Mouse (Mus musculus) stomach, postnatal 0 days (tissue): ENCODE measurements around the gene Hoxb13. TPM values are rescaled to one million over a fixed set of nuclear protein-coding genes. Genes with fewer than 3 reads are reported as not detected.

Experiments used
- ATAC-seq: fragments of 200-750 bp; cut with Nextera tagmentation; 2 replicates; pipeline ENCODE4 v1.8.0; 2017; ENCODE audit not compliant: low FRiP score, low TSS enrichment
- DNase-seq: peaks from one replicate; pipeline ENCODE4 v3.0.0-alpha.2; 2016; ENCODE audit warnings: low spot score
- H3K27ac ChIP-seq: fragments of 300-500 bp; sonication (generic); replicated peaks from 2 replicates; pipeline ENCODE4 v1.5.1; 2014; ENCODE audit warnings: mild to moderate bottlenecking, control low read depth
- H3K27me3 ChIP-seq: fragments of 300-500 bp; sonication (generic); 2 replicates; pipeline ENCODE4 v1.6.1; 2014; ENCODE audit warnings: low read length; ENCODE audit not compliant: control insufficient read depth, insufficient read depth
- H3K36me3 ChIP-seq: fragments of 300-500 bp; sonication (generic); 2 replicates; pipeline ENCODE4 v1.6.1; 2014; ENCODE audit warnings: low read length, mixed read lengths; ENCODE audit not compliant: control insufficient read depth, insufficient read depth
- H3K4me1 ChIP-seq: fragments of 300-500 bp; sonication (generic); replicated peaks from 2 replicates; pipeline ENCODE4 v1.6.1; 2014; ENCODE audit warnings: antibody characterized with exemption; ENCODE audit not compliant: control insufficient read depth, insufficient read depth
- H3K4me2 ChIP-seq: fragments of 300-500 bp; sonication (generic); replicated peaks from 2 replicates; pipeline ENCODE4 v1.6.1; 2014; ENCODE audit warnings: low read depth, mild to moderate bottlenecking, control low read depth, moderate library complexity
- H3K4me3 ChIP-seq: fragments of 300-500 bp; sonication (generic); 2 replicates; pipeline ENCODE4 v1.5.1; 2014; ENCODE audit warnings: low read depth, low read length, control low read depth
- H3K9ac ChIP-seq: fragments of 300-500 bp; sonication (generic); 2 replicates; pipeline ENCODE4 v1.6.1; 2014; ENCODE audit warnings: mild to moderate bottlenecking, low read length, control low read depth, mixed read lengths
- H3K9me3 ChIP-seq: fragments of 300-500 bp; sonication (generic); 2 replicates; pipeline ENCODE4 v1.6.1; 2016; ENCODE audit warnings: low read length; ENCODE audit not compliant: control insufficient read depth
- CTCF ChIP-seq: IDR thresholded peaks from 2 replicates; pipeline ENCODE4 v1.5.1; 2016; ENCODE audit warnings: antibody characterized with exemption, low read depth, mild to moderate bottlenecking, moderate library complexity
- EP300 ChIP-seq: optimal IDR thresholded peaks from 2 replicates; pipeline ENCODE3; 2016; ENCODE audit warnings: antibody characterized with exemption
- WGBS: fragments of 180-500 bp; shearing (Covaris S2); extraction: QIAGEN DNeasy Blood & Tissue Kit; methylation state at CpG from one replicate; pipeline ENCODE4 v1.1.7; 2014; 5-methylcytosine and 5-hydroxymethylcytosine counted together
- polyA plus RNA-seq: library from polyadenylated mRNA; unstranded; fragments of >200 nt; fragmentation: Nextera tagmentation; extraction: Ambion mirVana; gene quantifications from 2 replicates; pipeline ENCODE4 v1.2.1, GENCODE M21; 2015

The Hoxb13 gene
- polyA plus RNA-seq, 1 experiment from 2014 or later: not detected

DNA sequence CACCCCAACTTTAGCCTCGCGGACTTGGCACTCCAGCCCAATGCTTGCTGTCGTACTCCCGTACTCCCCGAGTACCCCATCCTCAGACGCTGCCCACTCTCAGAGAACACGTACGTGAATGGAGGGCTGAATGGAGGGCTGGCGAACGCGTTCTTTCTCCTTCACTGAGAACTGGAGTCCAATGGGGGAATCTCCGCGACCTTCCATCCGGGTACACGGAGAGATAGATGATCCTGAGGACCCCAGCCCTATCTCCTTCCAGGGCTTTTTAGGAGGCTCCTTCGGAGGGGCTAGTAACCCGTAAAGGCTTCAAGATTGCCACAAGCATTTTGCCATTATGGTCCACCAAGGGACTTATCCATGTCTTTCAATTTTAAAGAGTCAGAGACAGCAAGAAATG, 18.6 kb upstream of the Hoxb13 start:
- Histone ChIP-seq H3K4me1 (no peaks in the 10 kb centered on the region), H3K27me3 (peaks cover 49% of the 10 kb centered on the region), H3K36me3 (no peaks in the 10 kb centered on the region), H3K9me3 (no peaks in the 10 kb centered on the region), H3K27ac (no peak overlapping the region), H3K4me3 (no peak overlapping the region), H3K4me2 (no peak overlapping the region), H3K9ac (no peak overlapping the region)
- no peak for TF ChIP-seq CTCF
- no peak for TF ChIP-seq EP300
- 2% methylated on average over 17 of the region's 17 CpGs for WGBS
- DNase-seq: no peak
- ATAC-seq: no peak

DNA sequence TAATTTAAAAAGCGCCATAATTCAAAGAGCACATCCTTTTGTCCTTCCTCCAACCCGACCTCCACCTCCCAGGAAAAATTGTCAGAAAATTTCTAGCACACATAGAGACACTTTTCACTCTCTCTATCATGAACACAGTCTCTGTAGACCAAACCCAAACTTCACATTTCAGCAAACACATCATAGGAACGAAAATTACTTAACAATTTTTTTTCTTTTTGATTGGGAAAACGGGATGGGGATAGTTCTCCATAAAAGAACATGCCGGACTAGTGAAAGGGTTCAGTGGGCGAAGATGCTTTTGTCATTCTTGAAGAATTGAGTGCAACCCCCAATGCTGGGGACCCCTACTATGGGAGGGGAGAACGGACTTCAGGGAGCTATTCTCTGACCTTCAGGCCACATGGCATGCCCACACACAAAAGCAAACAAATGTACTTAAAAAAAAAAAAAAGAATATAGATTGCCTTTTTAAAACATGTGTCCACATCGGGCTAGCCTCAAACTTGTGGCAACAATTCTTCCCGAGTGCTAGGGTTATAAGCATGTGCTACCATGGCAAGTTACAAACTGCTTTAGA, 18.1 kb upstream of the Hoxb13 start:
- Histone ChIP-seq H3K9ac (no peak overlapping the region), H3K27ac (no peak overlapping the region), H3K9me3 (no peaks in the 10 kb centered on the region), H3K4me2 (no peak overlapping the region), H3K4me3 (no peak overlapping the region), H3K36me3 (no peaks in the 10 kb centered on the region), H3K4me1 (no peaks in the 10 kb centered on the region), H3K27me3 (peaks cover 52% of the 10 kb centered on the region)
- no peak for TF ChIP-seq CTCF
- TF ChIP-seq EP300: no peak
- 4% methylated on average over 9 of the region's 9 CpGs for WGBS
- ATAC-seq (no peak), DNase-seq (no peak)

DNA sequence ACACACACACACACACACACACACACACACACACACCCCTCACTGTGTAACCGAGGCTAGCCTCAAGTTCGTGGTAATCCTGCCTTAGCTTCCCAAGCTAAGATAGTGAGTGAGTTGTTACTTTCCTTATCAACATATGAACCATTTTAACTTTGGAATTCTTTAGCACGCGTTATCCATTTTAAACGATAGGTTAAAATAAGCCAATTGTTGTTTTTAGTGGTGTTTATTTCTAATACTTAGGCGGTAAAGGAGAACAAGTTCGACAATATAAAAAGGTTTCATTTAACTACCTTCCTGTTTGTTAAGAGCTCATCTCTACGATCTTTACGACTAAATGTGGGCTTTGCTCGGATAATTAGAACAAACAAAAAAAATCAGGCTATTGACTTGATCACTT, 17.3 kb upstream of the Hoxb13 start:
- no peak overlapping the region for H3K9ac ChIP-seq
- no peaks in the 10 kb centered on the region for H3K36me3 ChIP-seq
- ATAC-seq (no peak), DNase-seq (no peak)
- H3K4me3 ChIP-seq: no peak overlapping the region
- TF ChIP-seq CTCF: no peak
- no peak for TF ChIP-seq EP300
- no peaks in the 10 kb centered on the region for H3K4me1 ChIP-seq
- H3K27me3 ChIP-seq: peaks cover 49% of the 10 kb centered on the region
- no peaks in the 10 kb centered on the region for H3K9me3 ChIP-seq
- 3% methylated on average over 10 of the region's 10 CpGs for WGBS
- no peak overlapping the region for H3K27ac ChIP-seq
- H3K4me2 ChIP-seq: no peak overlapping the region

DNA sequence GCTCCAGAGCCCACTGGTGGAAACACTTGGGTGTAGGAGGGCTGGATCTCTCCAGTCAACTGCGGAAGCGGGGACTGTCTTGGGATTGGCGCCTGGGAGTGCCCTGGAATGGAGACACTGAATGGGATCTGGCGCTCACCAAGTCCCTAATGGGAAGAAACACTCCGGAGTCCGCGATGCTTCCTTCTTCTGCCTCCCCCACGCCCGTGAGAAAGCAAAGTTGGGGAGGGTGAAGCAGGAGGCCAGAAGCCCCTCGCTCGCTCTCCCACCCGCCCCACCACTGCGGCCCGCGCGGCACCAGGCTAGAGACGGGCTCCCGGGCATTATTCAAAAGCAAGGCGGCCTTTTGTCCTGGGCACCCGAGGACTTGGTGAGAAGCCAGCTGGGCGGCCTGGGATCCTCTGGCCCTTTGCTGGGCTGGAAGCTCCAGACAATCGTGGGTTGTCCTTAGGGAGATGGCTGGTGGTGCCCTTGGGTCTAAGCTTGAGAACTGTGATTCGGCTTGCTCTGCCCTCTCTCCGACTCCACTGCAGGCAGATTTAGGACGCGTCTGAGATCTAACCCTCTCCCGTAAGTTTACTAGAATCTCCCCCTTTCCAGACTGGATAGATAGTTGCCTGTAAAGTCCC, 16.5 kb upstream of the Hoxb13 start:
- Histone ChIP-seq H3K4me2 (no peak overlapping the region), H3K9me3 (no peaks in the 10 kb centered on the region), H3K27me3 (peaks cover 48% of the 10 kb centered on the region), H3K9ac (no peak overlapping the region), H3K36me3 (no peaks in the 10 kb centered on the region), H3K27ac (no peak overlapping the region), H3K4me3 (no peak overlapping the region), H3K4me1 (no peaks in the 10 kb centered on the region)
- WGBS: 2% methylated on average over 24 of the region's 27 CpGs
- TF ChIP-seq CTCF: no peak
- no peak for TF ChIP-seq EP300
- DNase-seq (no peak), ATAC-seq (no peak)

DNA sequence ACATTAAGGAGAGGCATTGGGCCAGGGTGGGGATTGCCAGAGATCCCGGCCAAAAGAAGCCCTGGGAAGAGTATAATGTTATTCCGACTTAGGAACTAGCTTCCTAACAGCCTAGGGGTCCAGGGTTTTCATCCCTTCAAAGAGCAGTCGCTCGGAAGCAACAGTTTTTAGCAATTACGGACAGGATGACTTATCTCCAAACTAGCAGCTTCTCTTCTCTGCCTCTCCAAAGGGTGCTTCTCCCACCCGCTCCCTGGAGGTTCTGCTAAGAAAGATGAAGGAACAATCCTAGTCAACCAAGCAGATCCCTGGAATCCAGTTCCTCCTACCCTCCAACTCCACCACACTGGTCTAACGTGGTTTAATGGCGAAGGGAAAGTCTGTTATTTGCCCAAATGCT, 15.8 kb upstream of the Hoxb13 start:
- DNase-seq: no peak
- TF ChIP-seq EP300 (no peak), CTCF (no peak)
- Histone ChIP-seq H3K9me3 (no peaks in the 10 kb centered on the region), H3K27me3 (peaks cover 46% of the 10 kb centered on the region), H3K9ac (no peak overlapping the region), H3K27ac (no peak overlapping the region), H3K4me3 (no peak overlapping the region), H3K4me1 (no peaks in the 10 kb centered on the region), H3K4me2 (no peak overlapping the region), H3K36me3 (no peaks in the 10 kb centered on the region)
- WGBS: 2% methylated on average over 8 of the region's 8 CpGs
- no peak for ATAC-seq

DNA sequence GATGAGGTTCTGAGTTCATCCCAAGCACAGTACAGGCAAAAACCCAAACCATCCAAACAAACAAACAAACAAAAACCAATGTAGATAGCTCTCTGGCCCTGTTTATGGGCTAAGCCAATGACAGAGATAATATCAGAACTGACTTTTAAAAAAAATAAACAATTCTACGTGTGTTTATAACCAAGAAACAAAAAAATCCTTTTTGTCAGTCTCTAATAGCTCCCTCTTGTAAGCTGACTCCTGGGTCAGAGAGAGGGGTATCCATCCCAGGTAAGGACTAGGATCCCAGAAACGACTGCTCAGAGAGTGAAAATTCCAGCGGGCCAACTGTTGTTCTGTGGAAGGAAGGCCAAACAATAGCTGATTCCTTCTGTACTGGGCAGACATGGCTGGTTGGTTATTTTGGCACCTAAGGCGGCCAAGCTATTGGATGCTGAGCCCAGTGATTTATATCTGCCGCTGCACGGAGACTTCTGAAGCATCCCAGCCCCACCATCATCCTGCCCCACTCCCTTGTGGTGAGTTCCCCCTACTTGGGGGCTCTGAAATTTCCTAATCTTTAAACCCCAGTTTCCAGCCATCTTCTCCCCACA, 15.1 kb upstream of the Hoxb13 start:
- H3K27ac ChIP-seq: no peak overlapping the region
- H3K4me1 ChIP-seq: no peaks in the 10 kb centered on the region
- TF ChIP-seq CTCF (no peak), EP300 (no peak)
- DNase-seq: no peak
- H3K9me3 ChIP-seq: no peaks in the 10 kb centered on the region
- WGBS: under 1% methylated on average over 6 of the region's 6 CpGs
- no peak for ATAC-seq
- H3K36me3 ChIP-seq: no peaks in the 10 kb centered on the region
- no peak overlapping the region for H3K4me2 ChIP-seq
- H3K9ac ChIP-seq: no peak overlapping the region
- H3K27me3 ChIP-seq: peaks cover 44% of the 10 kb centered on the region
- H3K4me3 ChIP-seq: no peak overlapping the region
